Mouse (Mus musculus): Measurements from ENCODE around the gene Mmp23. TPM values are rescaled to one million over a fixed set of nuclear protein-coding genes. Genes with fewer than 3 reads are reported as not detected.
"Not testable (repeated sequence)": the region's sequence is repeated elsewhere in the genome, so short reads cannot be mapped to it uniquely, and the experiment has no call there.

Mmp23 gene
- polyA plus RNA-seq, 1 experiment: 3.7 TPM

DNA sequence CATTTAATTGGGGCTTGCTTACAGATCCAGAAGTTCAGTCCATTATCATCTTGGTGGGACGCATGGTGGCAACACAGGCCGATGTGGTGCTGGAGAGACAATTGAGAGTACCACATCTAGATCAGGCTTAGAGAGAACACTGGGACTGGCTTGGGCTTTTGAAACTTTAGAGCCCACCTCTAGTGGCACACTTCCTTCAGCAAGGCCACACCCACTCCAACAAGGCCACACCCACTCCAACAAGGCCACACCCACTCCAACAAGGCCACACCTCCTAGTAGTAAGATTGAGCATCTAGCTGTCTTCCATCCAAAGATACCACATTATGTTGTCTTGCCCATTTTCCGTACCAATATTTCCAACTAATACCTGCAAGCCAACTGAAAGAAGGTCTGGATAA lies 39.2 kb upstream of the Mmp23 start:
- no peak for TF ChIP-seq POLR2A (IDR thresholded peaks at IDR 0.05; ENCODE audit: control insufficient read depth, low read depth, low read length)
- no peak overlapping the region for H3K4me3 ChIP-seq (ENCODE audit: control insufficient read depth, low read depth, low read length)
- no peaks in the 10 kb centered on the region for H3K27me3 ChIP-seq (ENCODE audit: control insufficient read depth, insufficient read depth, low read length)
- H3K4me1 ChIP-seq (ENCODE audit: control insufficient read depth, insufficient read depth, low read length): peaks cover 4% of the 10 kb centered on the region
- no peaks in the 10 kb centered on the region for H3K36me3 ChIP-seq (ENCODE audit: control insufficient read depth, insufficient read depth, low read length)
- no peak overlapping the region for H3K27ac ChIP-seq (ENCODE audit: control insufficient read depth, insufficient read depth, low read depth, low read length)

DNA sequence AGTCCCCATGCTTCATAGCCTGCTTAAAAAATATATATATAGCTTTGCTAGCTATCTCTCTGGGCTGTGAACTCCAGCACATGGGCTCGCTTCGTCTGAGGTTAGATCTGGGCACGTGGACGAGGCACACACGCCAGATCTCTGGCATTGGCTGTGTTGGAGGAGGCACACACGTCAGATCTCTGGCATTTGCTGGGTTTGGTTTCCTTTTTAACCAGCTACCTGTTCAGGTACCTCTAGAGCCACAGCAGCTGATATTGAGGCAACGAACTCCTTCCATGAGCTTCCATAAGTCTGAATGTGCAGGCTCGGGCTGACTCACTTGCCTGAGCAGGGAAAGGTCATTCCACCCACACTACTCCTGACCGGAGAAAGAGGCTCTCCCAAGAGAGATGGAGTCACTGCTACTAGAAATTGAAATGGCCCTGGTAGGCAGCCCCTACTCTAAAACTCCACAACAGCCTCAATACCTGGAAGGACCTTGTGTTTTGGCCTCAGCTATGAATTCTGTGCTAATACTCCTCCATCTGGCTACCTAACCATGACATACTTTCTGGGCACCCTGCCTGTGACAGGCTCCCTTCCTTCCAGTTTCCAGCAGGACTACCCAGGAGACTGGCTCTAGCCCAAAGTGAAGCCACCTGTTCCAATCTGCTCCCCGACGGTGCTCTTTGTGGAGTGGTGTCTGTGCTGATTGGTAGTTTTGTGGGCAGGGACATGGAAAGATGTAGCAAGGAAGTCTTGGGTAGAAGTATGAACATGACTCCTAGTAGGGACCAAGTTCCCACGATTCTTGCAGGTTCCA lies 37.6 kb upstream of the Mmp23 start:
- TF ChIP-seq POLR2A (IDR thresholded peaks at IDR 0.05; ENCODE audit: control insufficient read depth, low read depth, low read length) (no peak), CTCF (IDR thresholded peaks at IDR 0.05; ENCODE audit: control insufficient read depth, insufficient read depth, insufficient replicate concordance, low read depth, low read length) (no peak)
- no peak overlapping the region for H3K4me3 ChIP-seq (ENCODE audit: control insufficient read depth, low read depth, low read length)
- H3K4me1 ChIP-seq (ENCODE audit: control insufficient read depth, insufficient read depth, low read length): peaks cover 4% of the 10 kb centered on the region
- H3K36me3 ChIP-seq (ENCODE audit: control insufficient read depth, insufficient read depth, low read length): no peaks in the 10 kb centered on the region
- H3K27me3 ChIP-seq (ENCODE audit: control insufficient read depth, insufficient read depth, low read length): no peaks in the 10 kb centered on the region
- no peak overlapping the region for H3K27ac ChIP-seq (ENCODE audit: control insufficient read depth, insufficient read depth, low read depth, low read length)

DNA sequence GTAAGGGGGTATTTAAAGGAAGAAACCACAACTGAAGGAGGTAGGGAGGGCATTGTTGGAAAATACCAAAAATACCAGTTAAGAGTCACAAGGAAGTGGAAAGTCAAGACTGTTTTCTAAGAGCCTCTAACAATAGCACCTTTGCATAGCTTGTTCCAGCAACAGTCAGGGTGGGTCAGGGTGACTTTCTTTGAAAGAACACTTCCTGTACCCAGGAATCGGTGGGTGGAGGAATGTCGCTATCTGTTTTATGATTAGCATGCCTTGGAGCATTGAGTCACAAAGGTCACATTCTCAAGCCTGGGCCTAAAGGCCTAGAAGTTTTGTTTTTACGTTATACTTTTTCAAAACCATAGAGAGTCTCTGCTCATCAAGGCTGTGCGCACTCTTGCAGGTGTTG lies 34.6 kb upstream of the Mmp23 start:
- not testable (repeated sequence) for H3K4me3 ChIP-seq (ENCODE audit: control insufficient read depth, low read depth, low read length); H3K36me3 ChIP-seq (ENCODE audit: control insufficient read depth, insufficient read depth, low read length); H3K4me1 ChIP-seq (ENCODE audit: control insufficient read depth, insufficient read depth, low read length); H3K27me3 ChIP-seq (ENCODE audit: control insufficient read depth, insufficient read depth, low read length); H3K27ac ChIP-seq (ENCODE audit: control insufficient read depth, insufficient read depth, low read depth, low read length)

DNA sequence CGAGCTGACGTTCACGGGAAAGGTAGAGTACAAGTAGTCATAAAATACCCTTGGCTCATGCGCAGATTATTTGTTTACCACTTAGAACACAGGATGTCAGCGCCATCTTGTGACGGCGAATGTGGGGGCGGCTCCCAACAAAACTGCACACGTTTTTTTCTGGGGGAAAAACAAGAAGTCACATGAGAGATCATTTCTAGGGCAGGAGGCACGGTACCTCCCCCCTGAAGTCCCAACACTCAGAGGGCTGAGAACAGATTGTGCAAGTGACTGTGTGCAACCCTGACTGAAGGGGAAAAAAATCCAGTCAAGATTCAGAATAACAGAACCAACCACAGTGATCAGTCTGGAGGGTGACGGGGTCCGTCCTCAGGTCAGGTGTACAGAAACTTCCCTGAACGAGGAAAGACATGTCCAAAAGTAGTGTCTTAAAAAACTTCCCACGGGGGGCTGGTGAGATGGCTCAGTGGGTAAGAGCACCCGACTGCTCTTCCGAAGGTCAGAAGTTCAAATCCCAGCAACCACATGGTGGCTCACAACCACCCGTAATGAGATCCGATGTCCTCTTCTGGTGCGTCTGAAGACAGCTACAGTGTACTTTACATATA lies 30.6 kb upstream of the Mmp23 start:
- not testable (repeated sequence) for H3K27ac ChIP-seq (ENCODE audit: control insufficient read depth, insufficient read depth, low read depth, low read length); H3K36me3 ChIP-seq (ENCODE audit: control insufficient read depth, insufficient read depth, low read length); H3K4me1 ChIP-seq (ENCODE audit: control insufficient read depth, insufficient read depth, low read length); H3K27me3 ChIP-seq (ENCODE audit: control insufficient read depth, insufficient read depth, low read length); H3K4me3 ChIP-seq (ENCODE audit: control insufficient read depth, low read depth, low read length)

DNA sequence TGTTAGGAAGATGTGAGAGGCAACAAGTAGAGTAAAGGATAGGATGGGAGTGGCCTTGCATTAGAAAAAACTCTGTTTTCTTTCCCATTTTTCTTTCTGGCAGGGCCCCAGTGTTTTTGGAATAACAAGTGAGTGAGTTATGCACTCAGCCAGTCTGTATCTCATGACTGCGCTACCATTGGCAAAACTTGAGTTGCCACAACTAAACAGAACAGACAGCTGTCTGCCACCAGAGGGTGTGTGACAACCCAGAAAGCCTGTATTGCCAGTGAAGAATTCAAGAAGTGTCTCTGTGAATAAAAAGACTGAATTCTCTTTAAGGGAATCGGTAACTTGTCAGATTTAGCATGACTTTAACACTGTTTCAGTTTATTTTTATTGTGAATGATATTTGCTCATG lies 22.8 kb upstream of the Mmp23 start:
- H3K36me3 ChIP-seq (ENCODE audit: control insufficient read depth, insufficient read depth, low read length): no peaks in the 10 kb centered on the region
- TF ChIP-seq POLR2A (IDR thresholded peaks at IDR 0.05; ENCODE audit: control insufficient read depth, low read depth, low read length) (no peak), CTCF (IDR thresholded peaks at IDR 0.05; ENCODE audit: control insufficient read depth, insufficient read depth, insufficient replicate concordance, low read depth, low read length) (no peak)
- H3K4me3 ChIP-seq (ENCODE audit: control insufficient read depth, low read depth, low read length): no peak overlapping the region
- H3K27me3 ChIP-seq (ENCODE audit: control insufficient read depth, insufficient read depth, low read length): no peaks in the 10 kb centered on the region
- no peak overlapping the region for H3K27ac ChIP-seq (ENCODE audit: control insufficient read depth, insufficient read depth, low read depth, low read length)
- no peaks in the 10 kb centered on the region for H3K4me1 ChIP-seq (ENCODE audit: control insufficient read depth, insufficient read depth, low read length)

DNA sequence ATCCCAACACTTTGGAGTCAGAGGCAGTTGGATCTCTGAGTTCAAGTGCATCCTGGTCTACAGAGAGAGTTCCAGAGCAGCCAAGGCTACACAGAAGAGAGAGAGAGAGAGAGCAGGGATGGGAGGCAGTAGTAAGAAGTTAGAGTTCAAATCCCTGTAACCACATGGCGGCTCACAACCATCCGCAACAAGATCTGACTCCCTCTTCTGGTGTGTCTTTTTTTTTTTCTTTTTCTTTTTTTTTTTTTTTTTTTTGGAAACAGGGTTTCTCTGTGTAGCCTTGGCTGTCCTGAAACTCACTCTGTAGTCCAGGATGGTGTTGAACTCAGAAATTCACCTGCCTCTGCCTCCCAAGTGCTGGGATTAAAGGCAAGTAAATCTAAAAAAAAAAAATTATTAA lies 18.9 kb upstream of the Mmp23 start:
- no peak overlapping the region for H3K4me3 ChIP-seq (ENCODE audit: control insufficient read depth, low read depth, low read length)
- TF ChIP-seq POLR2A (IDR thresholded peaks at IDR 0.05; ENCODE audit: control insufficient read depth, low read depth, low read length) (no peak), CTCF (IDR thresholded peaks at IDR 0.05; ENCODE audit: control insufficient read depth, insufficient read depth, insufficient replicate concordance, low read depth, low read length) (no peak)
- no peak overlapping the region for H3K27ac ChIP-seq (ENCODE audit: control insufficient read depth, insufficient read depth, low read depth, low read length)
- no peaks in the 10 kb centered on the region for H3K36me3 ChIP-seq (ENCODE audit: control insufficient read depth, insufficient read depth, low read length)
- H3K27me3 ChIP-seq (ENCODE audit: control insufficient read depth, insufficient read depth, low read length): no peaks in the 10 kb centered on the region
- H3K4me1 ChIP-seq (ENCODE audit: control insufficient read depth, insufficient read depth, low read length): peaks cover 6% of the 10 kb centered on the region

DNA sequence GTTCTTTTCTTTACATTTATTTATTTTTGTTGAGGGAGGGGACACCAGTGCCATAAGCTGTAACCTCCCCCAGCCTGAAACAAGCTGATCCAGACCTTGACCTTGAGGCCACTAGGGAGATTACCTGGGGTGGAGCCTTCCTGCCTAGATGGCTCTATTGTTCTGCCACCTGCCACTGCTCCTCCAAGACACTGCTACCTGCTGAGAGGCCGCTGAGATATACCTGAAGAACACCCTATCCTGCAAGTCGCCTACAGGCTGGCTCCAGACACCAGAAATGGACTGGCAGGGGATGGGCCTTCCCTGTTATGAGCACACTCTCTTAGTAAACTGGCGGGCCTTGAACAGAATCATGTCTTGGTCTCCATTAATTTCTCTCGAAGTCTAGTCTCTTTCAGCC lies 17.1 kb upstream of the Mmp23 start:
- not testable (repeated sequence) for H3K27me3 ChIP-seq (ENCODE audit: control insufficient read depth, insufficient read depth, low read length); H3K27ac ChIP-seq (ENCODE audit: control insufficient read depth, insufficient read depth, low read depth, low read length); H3K36me3 ChIP-seq (ENCODE audit: control insufficient read depth, insufficient read depth, low read length); H3K4me3 ChIP-seq (ENCODE audit: control insufficient read depth, low read depth, low read length); H3K4me1 ChIP-seq (ENCODE audit: control insufficient read depth, insufficient read depth, low read length)

DNA sequence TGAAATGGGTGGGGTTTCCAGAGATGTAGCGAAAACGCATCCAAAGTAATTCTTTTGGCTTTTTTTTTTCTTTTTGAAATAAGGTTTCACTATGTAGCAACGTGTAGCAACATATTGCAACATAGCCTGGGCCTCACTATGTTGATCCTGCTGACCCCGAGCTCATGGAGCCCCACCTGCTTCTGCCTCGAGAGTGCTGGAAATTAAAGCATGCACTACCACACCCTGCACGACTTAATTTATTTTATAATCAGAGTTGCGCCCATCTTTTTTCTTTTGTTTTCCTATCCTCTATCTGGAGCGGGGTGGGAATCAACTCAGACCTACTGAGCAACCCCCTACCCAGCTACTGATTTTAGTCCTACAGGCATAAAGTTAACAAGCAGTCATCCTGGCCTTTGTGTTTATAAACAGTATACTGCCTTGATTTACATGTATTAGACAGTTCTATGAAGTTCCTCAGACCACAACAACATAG lies 16.5 kb upstream of the Mmp23 start:
- Histone ChIP-seq H3K27ac (ENCODE audit: control insufficient read depth, insufficient read depth, low read depth, low read length) (no peak overlapping the region; the same call in 1 of the 2 replicates), H3K4me1 (ENCODE audit: control insufficient read depth, insufficient read depth, low read length) (peaks cover 6% of the 10 kb centered on the region), H3K36me3 (ENCODE audit: control insufficient read depth, insufficient read depth, low read length) (no peaks in the 10 kb centered on the region), H3K4me3 (ENCODE audit: control insufficient read depth, low read depth, low read length) (peak overlapping the region; percentile 92), H3K27me3 (ENCODE audit: control insufficient read depth, insufficient read depth, low read length) (no peaks in the 10 kb centered on the region)
- TF ChIP-seq POLR2A (IDR thresholded peaks at IDR 0.05; ENCODE audit: control insufficient read depth, low read depth, low read length): no peak
- TF ChIP-seq CTCF (IDR thresholded peaks at IDR 0.05; ENCODE audit: control insufficient read depth, insufficient read depth, insufficient replicate concordance, low read depth, low read length): no peak
